Mouse (Mus musculus) urinary bladder, postnatal 14 days (tissue): ENCODE results near the gene Adamtsl5.

Experiments
- DNase-seq: peaks from one replicate; pipeline ENCODE4 v3.0.0; 2021; ENCODE audit warnings: low spot score

Gene Adamtsl5

GRCm38 (mm10) chr10:80317011-80317410, 31.2 kb downstream of the Adamtsl5 start:
- DNase-seq: no peak

GRCm38 (mm10) chr10:80316359-80316781, 31.8 kb downstream of the Adamtsl5 start:
- no peak for DNase-seq

GRCm38 (mm10) chr10:80315315-80315714, 32.9 kb downstream of the Adamtsl5 start:
- no peak for DNase-seq

- no peak for DNase-seq
These were observed 33.7 kb downstream of the Adamtsl5 start for GRCm38 (mm10) chr10:80314494-80315001.

- DNase-seq: no peak
These were observed 34.5 kb downstream of the Adamtsl5 start for GRCm38 (mm10) chr10:80313627-80314201.

- no peak for DNase-seq
These were observed 35.4 kb downstream of the Adamtsl5 start for GRCm38 (mm10) chr10:80312586-80313504.

GRCm38 (mm10) chr10:80311560-80311959, 36.7 kb downstream of the Adamtsl5 start:
- DNase-seq: no peak

- no peak for DNase-seq
These were observed 43.4 kb downstream of the Adamtsl5 start for GRCm38 (mm10) chr10:80304862-80305261.

GRCm38 (mm10) chr10:80304458-80304857, 43.8 kb downstream of the Adamtsl5 start:
- no peak for DNase-seq

- peak; percentile 57 for DNase-seq
These were observed 45.7 kb downstream of the Adamtsl5 start for GRCm38 (mm10) chr10:80302471-80302881.

- no peak for DNase-seq
These were observed 46.2 kb downstream of the Adamtsl5 start for GRCm38 (mm10) chr10:80302082-80302355.

- no peak for DNase-seq
These were observed 46.7 kb downstream of the Adamtsl5 start for GRCm38 (mm10) chr10:80301256-80302081.

GRCm38 (mm10) chr10:80300672-80301181, 47.5 kb downstream of the Adamtsl5 start:
- no peak for DNase-seq

GRCm38 (mm10) chr10:80299824-80300223, 48.4 kb downstream of the Adamtsl5 start:
- no peak for DNase-seq

- no peak for DNase-seq
These were observed 48.9 kb downstream of the Adamtsl5 start for GRCm38 (mm10) chr10:80299301-80299700.

- DNase-seq: no peak
These were observed 49.5 kb downstream of the Adamtsl5 start for GRCm38 (mm10) chr10:80298571-80299281.

- DNase-seq: no peak
These were observed 50.6 kb downstream of the Adamtsl5 start for GRCm38 (mm10) chr10:80297526-80298133.

- no peak for DNase-seq
These were observed 51.4 kb downstream of the Adamtsl5 start for GRCm38 (mm10) chr10:80296824-80297223.

- peak; percentile 67 for DNase-seq
These were observed 52.4 kb downstream of the Adamtsl5 start, which contains the start of gene Apc2 for GRCm38 (mm10) chr10:80295618-80296425. Apc2 (plus strand) TSS chr10:80295977.

GRCm38 (mm10) chr10:80294788-80295303, 53.4 kb downstream of the Adamtsl5 start:
- no peak for DNase-seq
